Mouse (Mus musculus): Measurements from ENCODE around the gene Dpm2. TPM values are rescaled to one million over a fixed set of nuclear protein-coding genes. Genes with fewer than 3 reads are reported as not detected.

The Dpm2 gene
- total RNA-seq, 4 experiments from 2014 or later, result 73.1 to 87.1 (median 74.8) TPM

- DNase-seq (ENCODE audit: low spot score in 2 of 2), result no peak
Measured at GRCm38 (mm10) chr2:32608778-32609435, 38.2 kb downstream of the Dpm2 start.

GRCm38 (mm10) chr2:32610610-32611229, 40.1 kb downstream of the Dpm2 start:
- DNase-seq (ENCODE audit: low spot score in 2 of 2), result no peak

GRCm38 (mm10) chr2:32612274-32612673, 41.6 kb downstream of the Dpm2 start:
- no peak for DNase-seq (ENCODE audit: low spot score in 2 of 2)

GRCm38 (mm10) chr2:32617109-32617508, 46.5 kb downstream of the Dpm2 start:
- DNase-seq (ENCODE audit: low spot score in 2 of 2), result no peak

- DNase-seq (ENCODE audit: low spot score in 2 of 2), result no peak
Measured at GRCm38 (mm10) chr2:32617601-32618000, 46.9 kb downstream of the Dpm2 start.

- no peak for DNase-seq (ENCODE audit: low spot score in 2 of 2)
Measured at GRCm38 (mm10) chr2:32618051-32618450, 47.4 kb downstream of the Dpm2 start.

- DNase-seq (ENCODE audit: low spot score in 2 of 2), result no peak
Measured at GRCm38 (mm10) chr2:32620682-32621516, 50.2 kb downstream of the Dpm2 start.

GRCm38 (mm10) chr2:32621517-32621859, 50.8 kb downstream of the Dpm2 start, which contains the start of gene Ak1:
TSS of gene Ak1 (plus strand) at chr2:32621758.
- no peak for DNase-seq (ENCODE audit: low spot score in 2 of 2)

Other genes starting within 250 kb of the Dpm2 start
- 100 to 1,000 TPM in 1 of 4 experiments, 10 to 100 TPM in 3; 82.9 to 103 (median 90.5) TPM for gene Ciz1, start 218.5 kb upstream of the Dpm2 start, total RNA-seq (2022)
- 1,000 to 10,000 TPM; 1,146 to 1,253 (median 1,200) TPM for gene Dnm1, start 217.5 kb upstream of the Dpm2 start, total RNA-seq (2022)
- 100 to 1,000 TPM; 144 to 174 (median 164) TPM for gene 1110008P14Rik, start 188.9 kb upstream of the Dpm2 start, total RNA-seq (2022)
- gene Lcn2, start 182.6 kb upstream of the Dpm2 start, total RNA-seq (2022), result 1 to 10 TPM in 2 of 4 experiments, under 1 TPM in 1, not detected in 1; 0.35 to 2.8 (median 2.0) TPM
- gene Ptges2, start 175.0 kb upstream of the Dpm2 start, total RNA-seq (2022), result 10 to 100 TPM; 36.5 to 40.0 (median 38.2) TPM
- 1 to 10 TPM; 3.2 to 4.7 (median 4.2) TPM for gene Naif1, start 120.4 kb upstream of the Dpm2 start, total RNA-seq (2022)
- 10 to 100 TPM; 55.0 to 60.7 (median 55.9) TPM for gene Slc25a25, start 119.4 kb upstream of the Dpm2 start, total RNA-seq (2022)
- 10 to 100 TPM; 69.9 to 81.1 (median 75.7) TPM for gene Fam102a, start 35.5 kb upstream of the Dpm2 start, total RNA-seq (2022)
- 1 to 10 TPM; 4.0 to 5.2 (median 4.5) TPM for gene Pip5kl1, start 3.9 kb downstream of the Dpm2 start, total RNA-seq (2022)
- gene 9430097D07Rik, start 4.8 kb downstream of the Dpm2 start, total RNA-seq (2022), result under 1 TPM; 0.23 to 0.74 (median 0.40) TPM
- 10 to 100 TPM; 36.1 to 48.6 (median 40.3) TPM for gene St6galnac4, start 16.2 kb downstream of the Dpm2 start, total RNA-seq (2022)
- gene St6galnac6, start 28.9 kb downstream of the Dpm2 start, total RNA-seq (2022), result 100 to 1,000 TPM; 110 to 144 (median 116) TPM
- gene Ak1, start 50.9 kb downstream of the Dpm2 start, total RNA-seq (2022), result 100 to 1,000 TPM; 116 to 131 (median 119) TPM
- 10 to 100 TPM; 18.2 to 24.8 (median 18.7) TPM for gene Eng, start 75.7 kb downstream of the Dpm2 start, total RNA-seq (2022)
- gene Fpgs, start 133.3 kb downstream of the Dpm2 start, total RNA-seq (2022), result 10 to 100 TPM in 3 of 4 experiments, 1 to 10 TPM in 1; 7.6 to 17.7 (median 11.4) TPM
- 100 to 1,000 TPM; 102 to 129 (median 111) TPM for gene Cdk9, start 142.2 kb downstream of the Dpm2 start, total RNA-seq (2022)
- gene Sh2d3c, start 150.2 kb downstream of the Dpm2 start, total RNA-seq (2022), result 10 to 100 TPM; 18.5 to 23.8 (median 21.0) TPM
- gene 6330409D20Rik, start 170.2 kb downstream of the Dpm2 start, total RNA-seq (2022), result 1 to 10 TPM in 3 of 4 experiments, under 1 TPM in 1; 0.92 to 2.1 (median 1.5) TPM
- gene Tor2a, start 186.4 kb downstream of the Dpm2 start, total RNA-seq (2022), result 10 to 100 TPM; 28.6 to 33.5 (median 31.1) TPM
- gene Ttc16, start 204.8 kb downstream of the Dpm2 start, total RNA-seq (2022), result 1 to 10 TPM in 2 of 4 experiments, under 1 TPM in 2; 0.52 to 1.6 (median 1.1) TPM
- 1 to 10 TPM; 4.5 to 7.0 (median 5.8) TPM for gene Ptrh1, start 204.9 kb downstream of the Dpm2 start, total RNA-seq (2022)
- 1 to 10 TPM in 3 of 4 experiments, under 1 TPM in 1; 0.66 to 1.9 (median 1.2) TPM for gene Cfap157, start 213.6 kb downstream of the Dpm2 start, total RNA-seq (2022)